Mouse (Mus musculus): ENCODE measurements around the gene Olfr1424. TPM values are rescaled to one million over a fixed set of nuclear protein-coding genes. Genes with fewer than 3 reads are reported as not detected.

The Olfr1424 gene
- total RNA-seq, 1 experiment from 2014 or later, result not detected

GRCm38 (mm10) chr19:12009501-12010280 is 52.8 kb downstream of the Olfr1424 start:
- ATAC-seq (replicated peaks; ENCODE audit: low read depth, poor library complexity, severe bottlenecking), result no peak; the same call in 1 of the 2 replicates

Other genes with a start within 250 kb of the Olfr1424 start
- 17.7 and 20.7 TPM in 2 replicates for gene Stx3, start 243.3 kb downstream of the Olfr1424 start, total RNA-seq (2017)
- gene Olfr1417, start 223.5 kb downstream of the Olfr1424 start, total RNA-seq (2017), result not detected in 2 replicates
- gene Olfr1418, start 201.6 kb downstream of the Olfr1424 start, total RNA-seq (2017), result not detected in 2 replicates
- not detected in 2 replicates for gene Olfr1419, start 187.6 kb downstream of the Olfr1424 start, total RNA-seq (2017)
- gene Olfr1420, start 176.1 kb downstream of the Olfr1424 start, total RNA-seq (2017), result not detected in 2 replicates
- 18.2 and 21.0 TPM in 2 replicates for gene Patl1, start 150.3 kb downstream of the Olfr1424 start, total RNA-seq (2017)
- gene Osbp, start 96.7 kb downstream of the Olfr1424 start, total RNA-seq (2017), result 31.4 and 47.0 TPM in 2 replicates
- gene Olfr1423, start 21.4 kb downstream of the Olfr1424 start, total RNA-seq (2017), result not detected in 2 replicates
- not detected in 2 replicates for gene Olfr1425, start 15.0 kb upstream of the Olfr1424 start, total RNA-seq (2017)
- not detected in 2 replicates for gene Olfr1426, start 29.3 kb upstream of the Olfr1424 start, total RNA-seq (2017)
- gene Olfr1427, start 40.7 kb upstream of the Olfr1424 start, total RNA-seq (2017), result not detected in 2 replicates
- gene Olfr1428, start 53.2 kb upstream of the Olfr1424 start, total RNA-seq (2017), result not detected in 2 replicates
- gene Olfr76, start 60.5 kb upstream of the Olfr1424 start, total RNA-seq (2017), result not detected in 2 replicates
- not detected in 2 replicates for gene Olfr1555-ps1, start 107.4 kb upstream of the Olfr1424 start, total RNA-seq (2017)
- gene Olfr1431, start 138.0 kb upstream of the Olfr1424 start, total RNA-seq (2017), result not detected in 2 replicates
- not detected in 2 replicates for gene Olfr1432, start 169.9 kb upstream of the Olfr1424 start, total RNA-seq (2017)
- not detected in 2 replicates for gene Olfr262, start 179.0 kb upstream of the Olfr1424 start, total RNA-seq (2017)
- gene Olfr235, start 198.3 kb upstream of the Olfr1424 start, total RNA-seq (2017), result not detected in 2 replicates
- not detected in 2 replicates for gene Olfr1434, start 217.2 kb upstream of the Olfr1424 start, total RNA-seq (2017)
- gene Olfr1436, start 236.4 kb upstream of the Olfr1424 start, total RNA-seq (2017), result not detected in 2 replicates

Data from common myeloid progenitor, adult 5-6 weeks (primary cell).